Mouse (Mus musculus) lung, embryonic 14.5 days (tissue): Measurements from ENCODE around the gene Ccdc91. TPM values are rescaled to one million over a fixed set of nuclear protein-coding genes. Genes with fewer than 3 reads are reported as not detected.

Source experiments
- ATAC-seq: fragments of 200-750 bp; cut with Nextera tagmentation; 2 replicates; pipeline ENCODE4 v1.8.0; 2017; ENCODE audit warnings: mild to moderate bottlenecking, moderate TSS enrichment, moderate library complexity; ENCODE audit not compliant: insufficient read depth
- DNase-seq: peaks from one replicate; pipeline ENCODE4 v3.0.0-alpha.2; 2015
- H3K27ac ChIP-seq: fragments of 300-500 bp; sonication (generic); 2 replicates; pipeline ENCODE4 v1.5.1; 2014; ENCODE audit warnings: low read depth, mild to moderate bottlenecking, moderate library complexity
- H3K27me3 ChIP-seq: fragments of 300-500 bp; sonication (generic); 2 replicates; pipeline ENCODE4 v1.6.1; 2014; ENCODE audit warnings: low read length, control low read depth; ENCODE audit not compliant: insufficient read depth
- H3K36me3 ChIP-seq: fragments of 300-500 bp; sonication (generic); 2 replicates; pipeline ENCODE4 v1.6.1; 2014; ENCODE audit warnings: control low read depth; ENCODE audit not compliant: insufficient read depth
- H3K4me1 ChIP-seq: fragments of 300-500 bp; sonication (generic); 2 replicates; pipeline ENCODE4 v1.6.1; 2014; ENCODE audit warnings: antibody characterized with exemption, control low read depth; ENCODE audit not compliant: insufficient read depth
- H3K4me2 ChIP-seq: fragments of 300-500 bp; sonication (generic); 2 replicates; pipeline ENCODE4 v1.6.1; 2014; ENCODE audit warnings: mild to moderate bottlenecking
- H3K4me3 ChIP-seq: fragments of 300-500 bp; sonication (generic); 2 replicates; pipeline ENCODE4 v1.5.1; 2014; ENCODE audit warnings: low read depth, low read length
- H3K9ac ChIP-seq: fragments of 300-500 bp; sonication (generic); 2 replicates; pipeline ENCODE4 v1.6.1; 2014
- H3K9me3 ChIP-seq: fragments of 300-500 bp; sonication (generic); 2 replicates; pipeline ENCODE4 v1.6.1; 2016; ENCODE audit warnings: low read depth, low read length, control low read depth
- CTCF ChIP-seq: IDR thresholded peaks from 2 replicates; pipeline ENCODE4 v1.5.1; 2016; ENCODE audit warnings: antibody characterized with exemption, low read depth
- WGBS: fragments of 180-500 bp; shearing (Covaris S2); extraction: QIAGEN DNeasy Blood & Tissue Kit; methylation state at CpG from one replicate; pipeline ENCODE4 v1.1.7; 2014; 5-methylcytosine and 5-hydroxymethylcytosine counted together
- polyA plus RNA-seq: library from polyadenylated mRNA; unstranded; fragments of >200 nt; fragmentation: Nextera tagmentation; extraction: Ambion mirVana; gene quantifications from 2 replicates; pipeline ENCODE4 v1.2.1, GENCODE M21; 2014

Gene Ccdc91
- 22.9 and 23.4 TPM in 2 replicates for polyA plus RNA-seq

GRCm38 (mm10) chr6:147475727-147476613 lies at the start of gene Ccdc91:
Gene Ccdc91 (plus strand): TSS chr6:147475828.
- TF ChIP-seq CTCF, result peak; percentile 35; the same call in 1 of the 2 replicates
- Histone ChIP-seq H3K27ac (peak within 1 kb of the TSS; percentile 87), H3K4me3 (peak within 1 kb of the TSS; percentile 69), H3K9ac (peak within 1 kb of the TSS; percentile 78), H3K9me3 (no peaks in the 10 kb centered on the region), H3K36me3 (no peaks in the 10 kb centered on the region), H3K4me2 (peak within 1 kb of the TSS; percentile 76), H3K4me1 (no peaks in the 10 kb centered on the region; the same call in 1 of the 2 replicates), H3K27me3 (no peaks in the 10 kb centered on the region)
- peak; percentile 95 for DNase-seq
- ATAC-seq, result peak; percentile 97
- 1% methylated on average over 78 of the region's 78 CpGs for WGBS

DNA sequence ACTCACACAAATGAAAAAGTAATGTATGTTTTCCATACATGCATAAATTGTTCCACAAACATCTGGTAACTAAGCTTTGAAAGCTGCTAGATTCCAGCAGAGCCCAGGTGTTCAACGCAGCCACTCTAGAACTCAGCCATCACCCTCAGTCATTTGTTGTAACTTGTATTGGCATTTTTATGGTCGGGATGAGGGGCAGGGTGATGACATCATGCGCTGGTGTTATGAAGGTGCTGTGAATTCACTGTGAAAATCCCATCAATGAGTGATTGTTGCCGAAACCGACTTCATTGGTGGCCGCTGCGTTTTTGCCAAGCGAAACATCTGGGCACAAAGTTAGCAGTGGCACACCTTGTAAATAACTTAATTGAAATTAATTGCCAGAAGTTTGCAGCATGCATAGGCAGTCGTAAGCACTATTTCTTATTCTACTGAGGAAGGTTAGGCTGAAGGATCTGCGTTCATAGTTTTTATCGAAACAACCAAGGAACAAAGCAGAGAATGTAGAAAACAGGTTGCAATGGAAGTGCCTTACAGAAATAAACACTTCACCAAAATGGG lies 48.6 kb upstream of the Ccdc91 start:
- DNase-seq (no peak), ATAC-seq (no peak)
- H3K4me3 ChIP-seq, result no peak overlapping the region
- no peak for TF ChIP-seq CTCF
- H3K9ac ChIP-seq, result no peak overlapping the region
- H3K4me1 ChIP-seq, result no peaks in the 10 kb centered on the region
- H3K27ac ChIP-seq, result no peak overlapping the region
- no peaks in the 10 kb centered on the region for H3K27me3 ChIP-seq
- WGBS, result 80% methylated on average over 11 of the region's 11 CpGs
- no peaks in the 10 kb centered on the region for H3K9me3 ChIP-seq
- H3K4me2 ChIP-seq, result no peak overlapping the region
- no peaks in the 10 kb centered on the region for H3K36me3 ChIP-seq

- Histone ChIP-seq H3K36me3 (no peaks in the 10 kb centered on the region), H3K4me3 (no peak overlapping the region), H3K9me3 (no peaks in the 10 kb centered on the region), H3K9ac (no peak overlapping the region), H3K4me1 (no peaks in the 10 kb centered on the region), H3K4me2 (no peak overlapping the region), H3K27me3 (no peaks in the 10 kb centered on the region), H3K27ac (no peak overlapping the region)
- DNase-seq (no peak), ATAC-seq (no peak)
- no peak for TF ChIP-seq CTCF
- WGBS, result 83% methylated on average over 5 of the region's 5 CpGs
Observed at GRCm38 (mm10) chr6:147455775-147456174, 19.9 kb upstream of the Ccdc91 start.

- H3K9ac ChIP-seq, result no peak overlapping the region
- H3K27ac ChIP-seq, result no peak overlapping the region
- ATAC-seq, result no peak
- H3K9me3 ChIP-seq, result no peaks in the 10 kb centered on the region
- H3K4me1 ChIP-seq, result no peaks in the 10 kb centered on the region
- 73% methylated on average over 11 of the region's 11 CpGs for WGBS
- TF ChIP-seq CTCF, result no peak
- H3K4me2 ChIP-seq, result no peak overlapping the region
- H3K4me3 ChIP-seq, result no peak overlapping the region
- DNase-seq, result no peak
- no peaks in the 10 kb centered on the region for H3K27me3 ChIP-seq
- no peaks in the 10 kb centered on the region for H3K36me3 ChIP-seq
Observed at GRCm38 (mm10) chr6:147458637-147459301, 16.9 kb upstream of the Ccdc91 start.

- H3K9me3 ChIP-seq, result no peaks in the 10 kb centered on the region
- H3K36me3 ChIP-seq, result no peaks in the 10 kb centered on the region
- ATAC-seq (no peak), DNase-seq (peak; percentile 57)
- no peaks in the 10 kb centered on the region for H3K4me1 ChIP-seq
- no peak overlapping the region for H3K4me3 ChIP-seq
- TF ChIP-seq CTCF, result no peak
- 34% methylated on average over 5 of the region's 5 CpGs for WGBS
- H3K27ac ChIP-seq, result no peak overlapping the region
- no peak overlapping the region for H3K4me2 ChIP-seq
- no peaks in the 10 kb centered on the region for H3K27me3 ChIP-seq
- no peak overlapping the region for H3K9ac ChIP-seq
Observed at GRCm38 (mm10) chr6:147470016-147470415, 5.6 kb upstream of the Ccdc91 start.

DNA sequence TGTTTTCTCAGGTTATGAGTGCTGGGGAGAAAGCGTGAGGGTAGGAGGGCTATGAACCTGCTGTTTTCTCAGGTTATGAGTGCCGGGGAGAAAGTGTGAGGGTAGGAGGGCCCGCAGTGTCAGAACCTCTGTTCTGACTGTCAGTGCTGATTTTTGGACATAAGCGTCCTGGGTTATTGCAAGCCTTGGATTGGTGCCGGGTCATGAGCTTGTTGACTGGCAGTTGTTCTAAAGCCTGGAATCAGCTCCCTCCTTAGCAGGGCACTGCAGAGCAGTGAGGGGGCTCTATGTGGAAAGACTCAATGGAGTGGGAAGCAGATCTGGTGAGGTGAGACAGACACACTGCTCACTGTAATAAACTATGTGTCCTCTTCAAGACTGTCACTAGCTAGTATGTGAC lies 5.5 kb downstream of the Ccdc91 start:
- Histone ChIP-seq H3K9ac (no peak overlapping the region), H3K9me3 (no peaks in the 10 kb centered on the region), H3K27me3 (no peaks in the 10 kb centered on the region), H3K4me1 (no peaks in the 10 kb centered on the region), H3K4me3 (no peak overlapping the region), H3K4me2 (no peak overlapping the region), H3K36me3 (no peaks in the 10 kb centered on the region), H3K27ac (no peak overlapping the region)
- 91% methylated on average over 5 of the region's 5 CpGs for WGBS
- DNase-seq, result no peak
- TF ChIP-seq CTCF, result no peak
- no peak for ATAC-seq

GRCm38 (mm10) chr6:147490120-147490519 lies 14.5 kb downstream of the Ccdc91 start:
- no peak overlapping the region for H3K4me2 ChIP-seq
- no peak overlapping the region for H3K27ac ChIP-seq
- 98% methylated on average over 3 of the region's 3 CpGs for WGBS
- no peaks in the 10 kb centered on the region for H3K4me1 ChIP-seq
- no peak for TF ChIP-seq CTCF
- ATAC-seq (no peak), DNase-seq (no peak)
- no peak overlapping the region for H3K9ac ChIP-seq
- H3K9me3 ChIP-seq, result no peaks in the 10 kb centered on the region
- no peak overlapping the region for H3K4me3 ChIP-seq
- no peaks in the 10 kb centered on the region for H3K36me3 ChIP-seq
- no peaks in the 10 kb centered on the region for H3K27me3 ChIP-seq
